Mouse (Mus musculus): ENCODE measurements at regions not wholly inside any gene's neighbourhood (a gene's known extent, or its start where the extent isn't known, plus 50 kb on each side); places are given as distances from the start of the nearest gene placed in this dataset.

DNA sequence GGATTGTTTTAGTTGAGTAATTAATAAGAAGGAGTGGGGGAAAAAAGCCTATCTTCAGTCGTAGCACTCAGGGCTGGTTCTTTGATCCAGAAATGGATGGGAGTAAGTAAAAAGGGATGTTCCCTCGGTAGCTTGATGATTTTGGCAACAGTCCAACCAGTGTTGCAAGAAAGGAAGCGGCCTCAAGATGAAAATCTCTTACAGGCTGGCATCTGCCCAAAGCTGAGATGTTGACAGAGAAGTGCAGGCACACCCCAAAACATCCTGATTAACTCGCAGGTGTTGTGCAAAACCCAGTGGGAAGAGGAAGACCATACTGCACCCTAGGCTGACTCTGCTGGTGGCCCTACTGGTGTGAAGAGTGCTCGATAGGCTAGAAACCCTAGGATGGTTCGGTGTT lies 178.0 kb downstream of the Dusp6 start:
- no peak for TF ChIP-seq CTCF (IDR thresholded peaks at IDR 0.05; ENCODE audit: low read depth, low read length)
- TF ChIP-seq POLR2A (IDR thresholded peaks at IDR 0.05; ENCODE audit: borderline replicate concordance, low read depth, low read length), result no peak

Data from bone marrow macrophage, adult 2 months (primary cell).